Mouse (Mus musculus) heart, embryonic 16.5 days (tissue): ENCODE results near the gene Ankrd13d. TPM values are rescaled to one million over a fixed set of nuclear protein-coding genes. Genes with fewer than 3 reads are reported as not detected.
A peak's percentile ranks its signal among the peaks of the same experiment; 100 is the strongest.
"Not testable (repeated sequence)": the region's sequence is repeated elsewhere in the genome, so short reads cannot be mapped to it uniquely, and the experiment has no call there.

ENCODE experiments used
- ATAC-seq: fragments of 200-750 bp; cut with Nextera tagmentation; replicated peaks from 2 replicates; pipeline ENCODE4 v1.8.0; 2017; ENCODE audit warnings: moderate number of reproducible peaks; ENCODE audit not compliant: insufficient read depth, low FRiP score; ENCODE audit errors: extremely low read depth
- H3K27ac ChIP-seq: fragments of 300-500 bp; sonication (generic); 2 replicates; pipeline ENCODE4 v1.5.1; 2014; ENCODE audit warnings: mild to moderate bottlenecking, low read length, control low read depth, moderate library complexity
- H3K27me3 ChIP-seq: fragments of 300-500 bp; sonication (generic); 2 replicates; pipeline ENCODE4 v1.6.1; 2014; ENCODE audit warnings: low read length, mixed read lengths; ENCODE audit not compliant: control insufficient read depth, insufficient read depth
- H3K36me3 ChIP-seq: fragments of 300-500 bp; sonication (generic); 2 replicates; pipeline ENCODE4 v1.6.1; 2014; ENCODE audit not compliant: control insufficient read depth, insufficient read depth
- H3K4me1 ChIP-seq: fragments of 300-500 bp; sonication (generic); 2 replicates; pipeline ENCODE4 v1.6.1; 2014; ENCODE audit warnings: low read length, mixed read lengths; ENCODE audit not compliant: control insufficient read depth, insufficient read depth
- H3K4me2 ChIP-seq: fragments of 300-500 bp; sonication (generic); 2 replicates; pipeline ENCODE4 v1.6.1; 2014; ENCODE audit warnings: low read depth, mild to moderate bottlenecking, control low read depth, low read length
- H3K4me3 ChIP-seq: fragments of 300-500 bp; sonication (generic); 2 replicates; pipeline ENCODE4 v1.5.1; 2014; ENCODE audit warnings: mild to moderate bottlenecking, control low read depth, low read length
- H3K9ac ChIP-seq: fragments of 300-500 bp; sonication (generic); 2 replicates; pipeline ENCODE4 v1.6.1; 2014; ENCODE audit warnings: low read length, control low read depth
- H3K9me3 ChIP-seq: fragments of 300-500 bp; sonication (generic); replicated peaks from 2 replicates; pipeline ENCODE4 v1.6.1; 2016; ENCODE audit warnings: low read length; ENCODE audit not compliant: control insufficient read depth
- WGBS: fragments of 180-500 bp; shearing (Covaris S2); extraction: QIAGEN DNeasy Blood & Tissue Kit; methylation state at CpG from one replicate; pipeline ENCODE4 v1.1.7; 2014; 5-methylcytosine and 5-hydroxymethylcytosine counted together
- polyA plus RNA-seq: library from polyadenylated mRNA; unstranded; fragments of >200 nt; fragmentation: Nextera tagmentation; extraction: Ambion mirVana; gene quantifications from 2 replicates; pipeline ENCODE4 v1.2.1, GENCODE M21; 2015

Ankrd13d gene
- polyA plus RNA-seq, 1 experiment from 2014 or later, result 2.4 TPM

- 0 out of 2 replicates have a peak, but pooled peaks cover 4% of the 10 kb centered on the region for H3K4me1 ChIP-seq
- 60% methylated on average over 8 of the region's 8 CpGs for WGBS
- ATAC-seq, result no peak
- H3K27ac ChIP-seq, result no peak overlapping the region
- H3K9me3 ChIP-seq, result no peaks in the 10 kb centered on the region
- no peak overlapping the region for H3K4me2 ChIP-seq
- H3K9ac ChIP-seq, result no peak overlapping the region
- no peaks in the 10 kb centered on the region for H3K36me3 ChIP-seq
- no peaks in the 10 kb centered on the region for H3K27me3 ChIP-seq
- no peak overlapping the region for H3K4me3 ChIP-seq
Measured at GRCm38 (mm10) chr19:4261038-4261698, 21.8 kb downstream of the Ankrd13d start.

- Histone ChIP-seq H3K27me3 (no peaks in the 10 kb centered on the region), H3K27ac (peak overlapping the region; percentile 50; the same call in 1 of the 2 replicates), H3K36me3 (no peaks in the 10 kb centered on the region), H3K4me3 (peak overlapping the region; percentile 80), H3K4me1 (0 out of 2 replicates have a peak, but pooled peaks cover 4% of the 10 kb centered on the region), H3K4me2 (peak overlapping the region; percentile 96), H3K9ac (peak overlapping the region; percentile 69), H3K9me3 (peaks cover 2% of the 10 kb centered on the region; the same call in 1 of the 2 replicates)
- no peak; the same call in 1 of the 2 replicates for ATAC-seq
- WGBS, result 19% methylated on average over 12 of the region's 12 CpGs
Measured at GRCm38 (mm10) chr19:4257897-4258252, 25.1 kb downstream of the Ankrd13d start.

GRCm38 (mm10) chr19:4257216-4257896 lies 25.6 kb downstream of the Ankrd13d start:
- H3K4me2 ChIP-seq, result peak overlapping the region; percentile 96
- peak; percentile 92 for ATAC-seq
- no peaks in the 10 kb centered on the region for H3K27me3 ChIP-seq
- WGBS, result under 1% methylated on average over 41 of the region's 41 CpGs
- H3K9ac ChIP-seq, result peak overlapping the region; percentile 76
- H3K36me3 ChIP-seq, result no peaks in the 10 kb centered on the region
- H3K4me1 ChIP-seq, result 0 out of 2 replicates have a peak, but pooled peaks cover 4% of the 10 kb centered on the region
- H3K9me3 ChIP-seq, result peaks cover 2% of the 10 kb centered on the region; the same call in 1 of the 2 replicates
- peak overlapping the region; percentile 50; the same call in 1 of the 2 replicates for H3K27ac ChIP-seq
- H3K4me3 ChIP-seq, result peak overlapping the region; percentile 80

GRCm38 (mm10) chr19:4255583-4256162 lies 27.3 kb downstream of the Ankrd13d start:
- H3K27me3 ChIP-seq, result no peaks in the 10 kb centered on the region
- H3K36me3 ChIP-seq, result no peaks in the 10 kb centered on the region
- no peak overlapping the region for H3K27ac ChIP-seq
- no peak for ATAC-seq
- 69% methylated on average over 11 of the region's 11 CpGs for whole genome bisulfite sequencing
- peaks cover 2% of the 10 kb centered on the region; the same call in 1 of the 2 replicates for H3K9me3 ChIP-seq
- 0 out of 2 replicates have a peak, but pooled peaks cover 4% of the 10 kb centered on the region for H3K4me1 ChIP-seq
- no peak overlapping the region for H3K9ac ChIP-seq
- no peak overlapping the region for H3K4me3 ChIP-seq
- no peak overlapping the region for H3K4me2 ChIP-seq

- 0 out of 2 replicates have a peak, but pooled peaks cover 4% of the 10 kb centered on the region for H3K4me1 ChIP-seq
- H3K4me3 ChIP-seq, result no peak overlapping the region
- H3K27ac ChIP-seq, result no peak overlapping the region
- WGBS, result 85% methylated on average over 7 of the region's 7 CpGs
- H3K27me3 ChIP-seq, result no peaks in the 10 kb centered on the region
- H3K9me3 ChIP-seq, result peaks cover 2% of the 10 kb centered on the region; the same call in 1 of the 2 replicates
- no peak for ATAC-seq
- H3K36me3 ChIP-seq, result no peaks in the 10 kb centered on the region
- H3K4me2 ChIP-seq, result no peak overlapping the region
- no peak overlapping the region for H3K9ac ChIP-seq
Measured at GRCm38 (mm10) chr19:4254230-4254629, 28.7 kb downstream of the Ankrd13d start.

DNA sequence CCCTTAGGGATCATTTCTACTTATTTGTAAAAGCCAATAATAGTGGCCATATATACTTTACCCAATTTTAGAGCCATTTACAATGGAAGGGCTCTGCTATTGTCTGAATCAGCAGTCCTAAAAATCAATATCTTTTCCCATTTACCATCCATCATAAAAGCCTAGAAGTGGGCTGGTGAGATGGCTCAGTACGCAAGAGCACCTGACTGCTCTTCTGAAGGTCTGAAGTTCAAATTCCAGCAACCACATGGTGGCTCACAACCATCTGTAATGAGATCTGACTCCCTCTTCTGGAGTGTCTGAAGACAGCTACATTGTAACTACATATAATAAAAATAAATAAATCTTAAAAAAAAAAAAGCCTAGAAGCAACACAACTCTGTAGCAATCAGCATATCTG lies 34.3 kb downstream of the Ankrd13d start:
- WGBS, result 60% methylated on average over 1 of the region's 1 CpGs

GRCm38 (mm10) chr19:4247010-4247409 lies 35.9 kb downstream of the Ankrd13d start:
- H3K4me3 ChIP-seq, result no peak overlapping the region
- H3K4me2 ChIP-seq, result no peak overlapping the region
- H3K36me3 ChIP-seq, result no peaks in the 10 kb centered on the region
- H3K9me3 ChIP-seq, result no peaks in the 10 kb centered on the region
- H3K27me3 ChIP-seq, result no peaks in the 10 kb centered on the region
- no peaks in the 10 kb centered on the region for H3K4me1 ChIP-seq
- H3K9ac ChIP-seq, result no peak overlapping the region
- 46% methylated on average over 1 of the region's 1 CpGs for WGBS
- no peak for ATAC-seq
- H3K27ac ChIP-seq, result no peak overlapping the region

More for the DNA sequence above, 34.3 kb downstream of the Ankrd13d start:
- ATAC-seq, H3K27me3 ChIP-seq, H3K36me3 ChIP-seq, H3K4me1 ChIP-seq, H3K27ac ChIP-seq, H3K9me3 ChIP-seq, H3K9ac ChIP-seq, H3K4me2 ChIP-seq, H3K4me3 ChIP-seq: not testable (repeated sequence)

DNA sequence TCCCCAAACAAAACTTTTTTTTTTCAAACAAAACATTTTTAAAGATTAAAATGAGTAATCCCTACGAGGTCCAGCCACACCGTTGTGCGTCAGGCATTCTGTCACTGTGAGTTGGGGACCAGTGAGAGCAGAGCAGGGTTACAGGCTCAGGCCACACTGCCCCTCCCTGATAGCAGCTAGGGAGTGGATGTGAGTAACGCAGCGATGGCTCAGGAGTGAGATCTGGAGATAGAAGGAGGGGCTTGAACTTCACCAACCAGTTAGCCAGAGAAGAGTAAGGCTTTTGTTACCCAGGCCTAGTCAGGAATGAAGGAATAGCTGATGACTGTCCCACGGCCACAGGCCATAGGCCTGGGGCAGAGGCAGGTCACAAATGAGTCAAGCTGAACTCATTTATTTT lies 38.2 kb downstream of the Ankrd13d start:
- no peak overlapping the region for H3K9ac ChIP-seq
- H3K4me3 ChIP-seq, result no peak overlapping the region
- H3K9me3 ChIP-seq, result no peaks in the 10 kb centered on the region
- no peak overlapping the region for H3K27ac ChIP-seq
- H3K4me2 ChIP-seq, result no peak overlapping the region
- H3K27me3 ChIP-seq, result no peaks in the 10 kb centered on the region
- 80% methylated on average over 6 of the region's 6 CpGs for WGBS
- H3K4me1 ChIP-seq, result no peaks in the 10 kb centered on the region
- no peaks in the 10 kb centered on the region for H3K36me3 ChIP-seq
- ATAC-seq, result no peak

GRCm38 (mm10) chr19:4242416-4242815 lies 40.5 kb downstream of the Ankrd13d start:
- WGBS, result 63% methylated on average over 3 of the region's 3 CpGs
- H3K9me3 ChIP-seq, result no peaks in the 10 kb centered on the region
- no peak for ATAC-seq
- H3K4me1 ChIP-seq, result no peaks in the 10 kb centered on the region
- H3K36me3 ChIP-seq, result no peaks in the 10 kb centered on the region
- no peak overlapping the region for H3K9ac ChIP-seq
- no peak overlapping the region for H3K4me2 ChIP-seq
- no peaks in the 10 kb centered on the region for H3K27me3 ChIP-seq
- no peak overlapping the region for H3K4me3 ChIP-seq
- H3K27ac ChIP-seq, result no peak overlapping the region
